Mouse (Mus musculus): Measurements from ENCODE around the gene Eif4b. TPM values are rescaled to one million over a fixed set of nuclear protein-coding genes. Genes with fewer than 3 reads are reported as not detected.

The Eif4b gene
- polyA plus RNA-seq, 1 experiment from 2014 or later = 140 TPM

DNA sequence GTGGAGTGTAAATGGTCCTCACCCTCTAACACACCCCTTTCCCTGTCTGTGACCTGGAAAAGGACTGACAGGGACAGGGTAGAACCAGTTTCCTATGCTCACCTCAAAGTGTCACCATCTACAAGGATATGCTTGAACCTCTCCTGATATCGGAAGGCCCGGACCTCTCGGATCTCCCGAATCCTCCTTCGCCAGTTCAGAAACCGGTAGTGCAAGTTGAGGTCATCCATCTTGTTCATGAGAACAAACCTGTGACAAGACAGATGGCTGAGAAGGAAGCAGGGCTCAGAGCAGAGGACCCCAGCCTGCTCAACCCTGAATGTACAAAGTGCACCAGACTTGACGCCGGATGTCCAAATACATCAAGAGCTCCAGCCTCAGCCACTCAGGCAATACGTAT, 59.7 kb downstream of the Eif4b start:
- Histone ChIP-seq H3K4me1 (ENCODE audit: insufficient read depth, low read length) (peaks cover 11% of the 10 kb centered on the region), H3K27ac (ENCODE audit: low read length) (no peak overlapping the region), H3K4me2 (replicated peaks; ENCODE audit: low read depth, low read length) (no peak overlapping the region), H3K36me3 (ENCODE audit: insufficient read depth, low read length) (peaks cover 31% of the 10 kb centered on the region), H3K4me3 (ENCODE audit: low read length) (no peak overlapping the region), H3K9me3 (ENCODE audit: low read length) (no peaks in the 10 kb centered on the region), H3K9ac (replicated peaks; ENCODE audit: low read length) (no peak overlapping the region), H3K27me3 (ENCODE audit: insufficient read depth, low read length) (no peaks in the 10 kb centered on the region)
- no peak for ATAC-seq (ENCODE audit: low FRiP score, low TSS enrichment)
- 84% methylated on average over 9 of the region's 9 CpGs for WGBS

- no peak overlapping the region for H3K4me3 ChIP-seq (ENCODE audit: low read length)
- H3K36me3 ChIP-seq (ENCODE audit: insufficient read depth, low read length) = peaks cover 20% of the 10 kb centered on the region
- no peak overlapping the region for H3K9ac ChIP-seq (replicated peaks; ENCODE audit: low read length)
- no peak overlapping the region for H3K4me2 ChIP-seq (replicated peaks; ENCODE audit: low read depth, low read length)
- H3K27ac ChIP-seq (ENCODE audit: low read length) = no peak overlapping the region
- peaks cover 11% of the 10 kb centered on the region for H3K4me1 ChIP-seq (ENCODE audit: insufficient read depth, low read length)
- 79% methylated on average over 2 of the region's 2 CpGs for WGBS
- H3K9me3 ChIP-seq (ENCODE audit: low read length) = no peaks in the 10 kb centered on the region
- H3K27me3 ChIP-seq (ENCODE audit: insufficient read depth, low read length) = no peaks in the 10 kb centered on the region
- ATAC-seq (ENCODE audit: low FRiP score, low TSS enrichment) = no peak
These were observed 61.1 kb downstream of the Eif4b start for GRCm38 (mm10) chr15:102134709-102135108.

DNA sequence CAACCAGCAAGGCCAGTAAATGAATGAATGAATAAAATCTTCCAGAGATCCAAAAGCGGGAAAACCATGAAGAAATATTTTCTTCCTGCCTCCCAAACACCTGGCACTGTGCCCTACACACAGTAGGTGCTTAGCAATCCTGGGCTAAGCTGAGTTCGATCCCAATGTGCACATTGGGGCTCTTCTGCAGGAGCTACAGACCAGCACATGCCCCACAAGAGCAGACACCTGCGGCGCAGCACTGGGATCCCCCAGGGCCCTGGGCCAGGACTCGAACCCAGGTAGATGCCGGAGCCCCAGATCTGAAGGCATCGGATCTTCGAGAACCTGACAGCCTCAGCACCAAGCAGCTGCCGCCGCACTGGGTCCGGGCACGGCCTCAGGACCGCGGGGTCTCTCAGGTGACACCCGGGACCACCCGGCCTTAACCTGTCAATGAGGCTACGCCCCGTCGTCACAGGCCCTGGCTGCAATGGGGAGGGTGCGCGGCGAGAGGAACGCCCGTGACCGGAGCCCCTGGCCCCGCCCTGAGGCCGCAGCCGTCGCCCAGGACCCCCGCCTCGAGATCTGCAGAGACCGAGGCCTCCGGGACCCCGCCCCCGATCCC, 62.1 kb downstream of the Eif4b start:
- peak overlapping the region; percentile 85 for H3K4me3 ChIP-seq (ENCODE audit: low read length)
- no peaks in the 10 kb centered on the region for H3K27me3 ChIP-seq (ENCODE audit: insufficient read depth, low read length)
- peaks cover 11% of the 10 kb centered on the region; the same call in 1 of the 2 replicates for H3K36me3 ChIP-seq (ENCODE audit: insufficient read depth, low read length)
- H3K4me2 ChIP-seq (replicated peaks; ENCODE audit: low read depth, low read length) = peak overlapping the region; percentile 82
- 2% methylated on average over 35 of the region's 35 CpGs for WGBS
- H3K9me3 ChIP-seq (ENCODE audit: low read length) = no peaks in the 10 kb centered on the region
- peak overlapping the region; percentile 81 for H3K9ac ChIP-seq (replicated peaks; ENCODE audit: low read length)
- H3K27ac ChIP-seq (ENCODE audit: low read length) = peak overlapping the region; percentile 56
- peak; percentile 71 for ATAC-seq (ENCODE audit: low FRiP score, low TSS enrichment)
- peaks cover 11% of the 10 kb centered on the region for H3K4me1 ChIP-seq (ENCODE audit: insufficient read depth, low read length)

GRCm38 (mm10) chr15:102136129-102136758, 62.7 kb downstream of the Eif4b start, which contains the start of gene Spryd3:
TSS of gene Spryd3 (minus strand) at chr15:102136234.
- under 1% methylated on average over 50 of the region's 50 CpGs for WGBS
- Histone ChIP-seq H3K4me1 (ENCODE audit: insufficient read depth, low read length) (peaks cover 11% of the 10 kb centered on the region), H3K4me2 (replicated peaks; ENCODE audit: low read depth, low read length) (peak within 1 kb of the TSS; percentile 82), H3K27ac (ENCODE audit: low read length) (peak within 1 kb of the TSS; percentile 73), H3K4me3 (ENCODE audit: low read length) (peak within 1 kb of the TSS; percentile 85), H3K27me3 (ENCODE audit: insufficient read depth, low read length) (no peaks in the 10 kb centered on the region), H3K9ac (replicated peaks; ENCODE audit: low read length) (peak within 1 kb of the TSS; percentile 81), H3K36me3 (ENCODE audit: insufficient read depth, low read length) (peaks cover 10% of the 10 kb centered on the region; the same call in 1 of the 2 replicates), H3K9me3 (ENCODE audit: low read length) (no peaks in the 10 kb centered on the region)
- ATAC-seq (ENCODE audit: low FRiP score, low TSS enrichment) = peak; percentile 99

- H3K4me3 ChIP-seq (ENCODE audit: low read length) = no peak overlapping the region
These were observed 67.5 kb downstream of the Eif4b start for GRCm38 (mm10) chr15:102141120-102141519.

DNA sequence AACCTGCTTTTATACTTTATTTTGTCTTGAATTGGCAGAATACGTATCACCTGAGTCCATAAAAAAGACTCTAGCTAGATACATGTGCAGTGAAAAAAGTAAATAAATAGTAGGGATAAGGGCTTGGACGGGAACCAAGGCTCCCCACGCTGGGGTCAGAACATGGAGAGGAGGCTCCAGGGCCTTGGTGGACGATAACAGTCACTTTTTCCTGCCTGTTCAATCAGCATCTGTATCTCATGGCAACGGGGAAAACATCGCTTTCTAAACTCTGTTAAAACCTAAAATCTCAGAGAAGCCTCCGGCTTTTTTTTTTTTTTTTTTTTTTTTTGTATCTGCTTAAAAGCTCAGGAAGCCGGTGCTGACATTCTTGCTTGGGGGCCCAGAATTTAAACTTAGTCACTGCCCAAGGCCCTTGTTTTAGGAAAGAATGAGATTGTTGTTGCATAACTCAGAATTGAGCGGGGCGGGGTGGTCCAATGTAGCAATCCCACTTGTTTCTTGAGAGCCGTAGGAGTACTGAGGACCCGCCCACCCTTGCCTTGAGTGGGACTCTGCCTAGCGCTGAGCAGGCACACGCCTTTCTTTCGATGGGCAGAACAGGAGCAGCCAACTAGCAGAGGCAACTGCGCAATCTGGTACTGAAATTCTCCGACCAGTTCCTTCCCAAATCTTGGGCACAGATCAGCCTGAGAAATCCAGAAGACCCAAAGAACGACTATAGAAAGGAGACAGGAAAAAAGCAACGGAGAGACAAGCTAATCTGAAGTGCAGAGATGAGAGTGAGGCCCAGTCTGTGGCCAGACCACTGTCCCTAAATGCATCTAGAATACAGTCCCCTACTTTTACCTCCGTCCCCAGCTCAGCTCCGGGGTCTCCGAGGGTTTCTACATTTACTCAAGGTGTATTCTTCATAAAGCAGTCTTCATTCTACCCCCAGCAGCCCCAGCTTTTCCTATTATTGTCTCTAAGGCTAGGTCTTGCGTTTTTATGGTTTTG, 69.6 kb downstream of the Eif4b start:
- Histone ChIP-seq H3K27ac (ENCODE audit: low read length) (peak overlapping the region; percentile 16), H3K4me2 (replicated peaks; ENCODE audit: low read depth, low read length) (no peak overlapping the region), H3K4me3 (ENCODE audit: low read length) (no peak overlapping the region), H3K4me1 (ENCODE audit: insufficient read depth, low read length) (peaks cover 23% of the 10 kb centered on the region), H3K27me3 (ENCODE audit: insufficient read depth, low read length) (peaks cover 24% of the 10 kb centered on the region), H3K9ac (replicated peaks; ENCODE audit: low read length) (no peak overlapping the region), H3K9me3 (ENCODE audit: low read length) (no peaks in the 10 kb centered on the region), H3K36me3 (ENCODE audit: insufficient read depth, low read length) (no peaks in the 10 kb centered on the region)
- ATAC-seq (ENCODE audit: low FRiP score, low TSS enrichment) = no peak
- 49% methylated on average over 23 of the region's 23 CpGs for WGBS

More at GRCm38 (mm10) chr15:102141120-102141519, 67.5 kb downstream of the Eif4b start:
- Histone ChIP-seq H3K4me1 (ENCODE audit: insufficient read depth, low read length) (peaks cover 28% of the 10 kb centered on the region), H3K36me3 (ENCODE audit: insufficient read depth, low read length) (no peaks in the 10 kb centered on the region), H3K27ac (ENCODE audit: low read length) (no peak overlapping the region), H3K9ac (replicated peaks; ENCODE audit: low read length) (no peak overlapping the region), H3K27me3 (ENCODE audit: insufficient read depth, low read length) (peaks cover 22% of the 10 kb centered on the region), H3K4me2 (replicated peaks; ENCODE audit: low read depth, low read length) (no peak overlapping the region), H3K9me3 (ENCODE audit: low read length) (no peaks in the 10 kb centered on the region)
- ATAC-seq (ENCODE audit: low FRiP score, low TSS enrichment) = no peak
- 91% methylated on average over 5 of the region's 5 CpGs for WGBS

- Histone ChIP-seq H3K27ac (ENCODE audit: low read length) (peak within 1 kb of the TSS; percentile 17), H3K36me3 (ENCODE audit: insufficient read depth, low read length) (no peaks in the 10 kb centered on the region), H3K9ac (replicated peaks; ENCODE audit: low read length) (peak within 1 kb of the TSS; percentile 60), H3K9me3 (ENCODE audit: low read length) (no peaks in the 10 kb centered on the region), H3K4me1 (ENCODE audit: insufficient read depth, low read length) (peaks cover 27% of the 10 kb centered on the region), H3K4me3 (ENCODE audit: low read length) (peak within 1 kb of the TSS; percentile 36), H3K27me3 (ENCODE audit: insufficient read depth, low read length) (peaks cover 24% of the 10 kb centered on the region), H3K4me2 (replicated peaks; ENCODE audit: low read depth, low read length) (peak within 1 kb of the TSS; percentile 53)
- peak; percentile 64 for ATAC-seq (ENCODE audit: low FRiP score, low TSS enrichment)
- 5% methylated on average over 22 of the region's 22 CpGs for WGBS
These were observed 70.7 kb downstream of the Eif4b start, which contains the start of gene Igfbp6 for GRCm38 (mm10) chr15:102144274-102144711. TSS of gene Igfbp6 (plus strand) at chr15:102144362.

GRCm38 (mm10) chr15:102144726-102145125, 71.2 kb downstream of the Eif4b start:
- Histone ChIP-seq H3K4me3 (ENCODE audit: low read length) (peak overlapping the region; percentile 36), H3K4me1 (ENCODE audit: insufficient read depth, low read length) (peaks cover 30% of the 10 kb centered on the region), H3K27me3 (ENCODE audit: insufficient read depth, low read length) (peaks cover 24% of the 10 kb centered on the region), H3K27ac (ENCODE audit: low read length) (peak overlapping the region; percentile 17; the same call in 1 of the 2 replicates), H3K9ac (replicated peaks; ENCODE audit: low read length) (peak overlapping the region; percentile 60), H3K4me2 (replicated peaks; ENCODE audit: low read depth, low read length) (peak overlapping the region; percentile 53), H3K9me3 (ENCODE audit: low read length) (no peaks in the 10 kb centered on the region), H3K36me3 (ENCODE audit: insufficient read depth, low read length) (no peaks in the 10 kb centered on the region)
- ATAC-seq (ENCODE audit: low FRiP score, low TSS enrichment) = no peak
- WGBS = 14% methylated on average over 19 of the region's 19 CpGs

- 61% methylated on average over 10 of the region's 10 CpGs for WGBS
- H3K9me3 ChIP-seq (ENCODE audit: low read length) = no peaks in the 10 kb centered on the region
- H3K27ac ChIP-seq (ENCODE audit: low read length) = no peak overlapping the region
- no peak for ATAC-seq (ENCODE audit: low FRiP score, low TSS enrichment)
- peaks cover 36% of the 10 kb centered on the region for H3K4me1 ChIP-seq (ENCODE audit: insufficient read depth, low read length)
- H3K4me2 ChIP-seq (replicated peaks; ENCODE audit: low read depth, low read length) = peak overlapping the region; percentile 53
- no peaks in the 10 kb centered on the region for H3K36me3 ChIP-seq (ENCODE audit: insufficient read depth, low read length)
- H3K9ac ChIP-seq (replicated peaks; ENCODE audit: low read length) = no peak overlapping the region
- peaks cover 24% of the 10 kb centered on the region for H3K27me3 ChIP-seq (ENCODE audit: insufficient read depth, low read length)
- H3K4me3 ChIP-seq (ENCODE audit: low read length) = peak overlapping the region; percentile 36
These were observed 71.8 kb downstream of the Eif4b start for GRCm38 (mm10) chr15:102145330-102145729.
